Mouse (Mus musculus) embryonic facial prominence, embryonic 10.5 days (tissue): ENCODE data around the gene Slc25a23. TPM values are rescaled to one million over a fixed set of nuclear protein-coding genes. Genes with fewer than 3 reads are reported as not detected.

Source experiments
- DNase-seq: peaks from one replicate; pipeline ENCODE4 v3.0.0-alpha.2; 2017; ENCODE audit warnings: low spot score
- H3K27ac ChIP-seq: fragments of 300-500 bp; sonication (generic); replicated peaks from 2 replicates; pipeline ENCODE4 v1.5.1; 2016; ENCODE audit warnings: mild to moderate bottlenecking
- H3K27me3 ChIP-seq: fragments of 300-500 bp; sonication (generic); replicated peaks from 2 replicates; pipeline ENCODE4 v1.6.1; 2016; ENCODE audit warnings: low read depth, mild to moderate bottlenecking; ENCODE audit not compliant: poor library complexity, severe bottlenecking
- H3K36me3 ChIP-seq: fragments of 300-500 bp; sonication (generic); replicated peaks from 2 replicates; pipeline ENCODE4 v1.6.1; 2016; ENCODE audit warnings: mild to moderate bottlenecking, moderate library complexity
- H3K4me1 ChIP-seq: fragments of 300-500 bp; sonication (generic); 2 replicates; pipeline ENCODE4 v1.6.1; 2016
- H3K4me3 ChIP-seq: fragments of 300-500 bp; sonication (generic); 2 replicates; pipeline ENCODE4 v1.5.1; 2016; ENCODE audit warnings: mild to moderate bottlenecking, moderate library complexity
- H3K9me3 ChIP-seq: fragments of 300-500 bp; sonication (generic); 2 replicates; pipeline ENCODE4 v1.6.1; 2016; ENCODE audit warnings: mild to moderate bottlenecking
- WGBS: fragments of 180-500 bp; shearing (Covaris S2); methylation state at CpG from one replicate; pipeline ENCODE4 v1.1.7; 2016; 5-methylcytosine and 5-hydroxymethylcytosine counted together
- polyA plus RNA-seq: library from polyadenylated mRNA; unstranded; fragments of >200 nt; fragmentation: Nextera tagmentation; extraction: Ambion mirVana; gene quantifications from 2 replicates; pipeline ENCODE4 v1.2.1, GENCODE M21; 2016

Gene Slc25a23
- polyA plus RNA-seq, 1 experiment from 2014 or later: 7.0 TPM

DNA sequence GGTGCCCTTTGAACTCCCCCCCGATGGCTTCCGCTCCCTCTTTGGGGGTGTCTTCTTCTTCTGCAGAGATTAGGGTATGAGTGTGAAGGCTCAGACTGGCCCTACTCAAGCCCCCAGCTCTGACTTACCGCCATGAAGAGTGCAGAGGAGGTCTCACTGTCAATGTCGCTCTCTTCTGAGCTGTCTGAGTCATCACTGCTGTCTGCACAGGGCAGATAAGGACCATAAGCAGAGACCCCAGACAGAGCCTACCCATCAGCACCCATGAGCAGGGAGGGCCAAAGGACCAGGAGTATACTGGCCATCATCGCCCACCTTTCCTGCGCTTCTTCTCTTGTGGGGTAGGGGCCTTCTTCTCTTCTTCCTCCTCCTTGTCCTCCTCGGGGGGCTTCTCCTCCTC is 55.7 kb downstream of the Slc25a23 start:
- 89% methylated on average over 7 of the region's 7 CpGs for WGBS
- Histone ChIP-seq H3K4me1 (no peaks in the 10 kb centered on the region), H3K27me3 (no peaks in the 10 kb centered on the region), H3K36me3 (peaks cover 97% of the 10 kb centered on the region), H3K4me3 (no peak overlapping the region), H3K9me3 (no peaks in the 10 kb centered on the region), H3K27ac (no peak overlapping the region)
- no peak for DNase-seq

- Histone ChIP-seq H3K4me3 (no peak overlapping the region), H3K9me3 (no peaks in the 10 kb centered on the region), H3K27me3 (no peaks in the 10 kb centered on the region), H3K4me1 (peaks cover 15% of the 10 kb centered on the region), H3K36me3 (peaks cover 84% of the 10 kb centered on the region), H3K27ac (no peak overlapping the region)
- no peak for DNase-seq
- 81% methylated on average over 8 of the region's 8 CpGs for WGBS
Observed at GRCm38 (mm10) chr17:57001228-57001627, 58.4 kb downstream of the Slc25a23 start.

DNA sequence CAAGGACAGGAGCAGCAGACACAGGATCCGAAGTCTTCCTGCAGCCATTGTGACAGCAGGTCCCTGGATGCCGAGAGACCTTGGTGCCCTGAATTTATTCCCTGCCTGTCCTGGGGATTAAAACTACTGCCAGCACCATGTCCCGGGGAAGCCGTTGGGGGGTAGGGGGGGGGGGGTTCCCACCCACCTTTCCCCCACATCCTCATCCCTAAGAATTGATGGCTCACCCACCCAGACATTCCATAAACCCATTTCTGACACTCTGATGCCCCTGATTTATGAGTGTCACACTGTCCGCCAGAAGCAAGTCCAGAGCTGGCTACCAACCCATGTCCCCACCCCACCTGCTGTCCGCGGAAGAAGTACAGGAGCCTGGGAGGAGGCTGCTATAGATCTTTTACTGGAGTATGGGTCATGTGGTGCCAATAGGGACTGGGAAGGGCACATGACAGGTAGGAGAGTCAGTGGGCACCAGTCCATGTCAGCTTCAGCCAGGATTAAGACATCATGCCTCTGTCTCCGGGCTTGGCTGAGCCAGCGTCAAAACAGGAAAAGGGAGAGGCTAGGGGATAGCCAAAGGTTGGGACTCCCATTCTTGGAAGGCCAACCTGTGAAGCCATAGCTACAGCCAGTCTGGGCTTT is 59.6 kb downstream of the Slc25a23 start, which contains the start of gene Pspn:
TSS of gene Pspn (minus strand) at position 51 of the 642 bp plus-strand sequence.
- Histone ChIP-seq H3K36me3 (peaks cover 84% of the 10 kb centered on the region), H3K9me3 (no peaks in the 10 kb centered on the region), H3K4me3 (no peak within 1 kb of the TSS), H3K27ac (no peak within 1 kb of the TSS), H3K27me3 (no peaks in the 10 kb centered on the region), H3K4me1 (peaks cover 15% of the 10 kb centered on the region)
- no peak for DNase-seq
- WGBS: 86% methylated on average over 9 of the region's 9 CpGs

DNA sequence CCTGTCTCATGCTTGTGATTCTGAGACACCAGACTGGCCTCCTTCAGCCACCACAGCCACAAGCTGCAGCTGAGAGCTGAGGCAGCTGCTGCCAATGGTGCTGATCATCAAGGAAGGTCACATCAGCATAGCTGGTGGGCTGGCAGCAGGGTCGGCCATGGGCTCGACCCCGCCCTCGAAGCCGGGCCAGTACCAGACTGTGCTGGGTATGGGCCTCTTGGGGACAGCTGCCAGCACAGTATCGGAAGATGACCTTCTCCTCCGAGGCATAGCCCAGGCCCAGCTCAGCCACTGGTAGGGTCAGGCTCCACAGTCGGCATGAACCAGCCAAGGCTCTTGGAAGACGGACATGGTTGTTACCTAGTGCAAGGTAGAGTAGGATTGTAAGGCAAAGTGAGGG is 60.2 kb downstream of the Slc25a23 start:
- Histone ChIP-seq H3K36me3 (peaks cover 84% of the 10 kb centered on the region), H3K27ac (no peak overlapping the region), H3K27me3 (no peaks in the 10 kb centered on the region), H3K4me3 (no peak overlapping the region), H3K4me1 (peaks cover 15% of the 10 kb centered on the region), H3K9me3 (no peaks in the 10 kb centered on the region)
- WGBS: 93% methylated on average over 9 of the region's 9 CpGs
- no peak for DNase-seq

GRCm38 (mm10) chr17:56997029-56997667 is 62.5 kb downstream of the Slc25a23 start, which contains the start of gene Alkbh7:
Alkbh7 (plus strand) TSS chr17:56997339.
- Histone ChIP-seq H3K36me3 (peaks cover 84% of the 10 kb centered on the region), H3K9me3 (no peaks in the 10 kb centered on the region), H3K4me3 (peak within 1 kb of the TSS; percentile 68), H3K27me3 (no peaks in the 10 kb centered on the region), H3K27ac (peak within 1 kb of the TSS; percentile 81), H3K4me1 (peaks cover 15% of the 10 kb centered on the region)
- DNase-seq: peak; percentile 96
- under 1% methylated on average over 38 of the region's 38 CpGs for WGBS

DNA sequence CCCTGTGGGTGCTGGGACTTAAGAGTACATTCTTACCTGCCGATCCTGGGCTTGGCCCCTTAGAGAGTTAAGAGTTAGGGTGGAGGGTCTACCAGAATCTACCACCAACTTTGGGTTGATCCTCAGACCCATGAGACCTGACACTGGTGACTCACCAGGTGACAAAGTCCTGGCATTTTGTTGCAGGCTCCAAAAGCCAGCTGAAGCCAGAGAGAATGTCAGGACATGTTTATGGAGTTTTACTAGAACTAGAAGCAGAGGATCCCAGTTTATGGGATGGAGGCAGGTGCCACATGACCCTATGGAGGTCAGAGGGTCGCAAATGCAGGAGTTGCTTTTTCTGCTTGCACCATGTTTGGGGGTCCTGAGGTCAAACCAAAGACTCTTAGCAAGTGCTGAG is 63.2 kb downstream of the Slc25a23 start:
- no peak overlapping the region for H3K27ac ChIP-seq
- WGBS: 75% methylated on average over 2 of the region's 2 CpGs
- peaks cover 19% of the 10 kb centered on the region for H3K4me1 ChIP-seq
- H3K4me3 ChIP-seq: peak overlapping the region; percentile 68
- no peaks in the 10 kb centered on the region for H3K27me3 ChIP-seq
- no peaks in the 10 kb centered on the region for H3K9me3 ChIP-seq
- peaks cover 85% of the 10 kb centered on the region for H3K36me3 ChIP-seq
- no peak for DNase-seq

- DNase-seq: no peak
- Histone ChIP-seq H3K9me3 (no peaks in the 10 kb centered on the region), H3K36me3 (peaks cover 76% of the 10 kb centered on the region), H3K27me3 (no peaks in the 10 kb centered on the region), H3K4me3 (no peak overlapping the region), H3K27ac (no peak overlapping the region), H3K4me1 (peaks cover 26% of the 10 kb centered on the region)
- WGBS: 90% methylated on average over 8 of the region's 8 CpGs
Observed at GRCm38 (mm10) chr17:56995046-56995445, 64.6 kb downstream of the Slc25a23 start.

Other genes starting within 250 kb of the Slc25a23 start
- gene Rfx2, start 228.8 kb downstream of the Slc25a23 start, polyA plus RNA-seq: 4.0 and 5.3 TPM in 2 replicates
- gene Acsbg2, start 185.4 kb downstream of the Slc25a23 start, polyA plus RNA-seq: not detected in 2 replicates
- 0.44 and 0.52 TPM in 2 replicates for gene 1700061G19Rik, start 184.4 kb downstream of the Slc25a23 start, polyA plus RNA-seq
- 70.9 and 73.1 TPM in 2 replicates for gene Mllt1, start 124.4 kb downstream of the Slc25a23 start, polyA plus RNA-seq
- gene Acer1, start 77.7 kb downstream of the Slc25a23 start, polyA plus RNA-seq: not detected in 2 replicates
- gene Clpp, start 69.6 kb downstream of the Slc25a23 start, polyA plus RNA-seq: 191 and 192 TPM in 2 replicates
- 42.5 and 45.1 TPM in 2 replicates for gene Alkbh7, start 62.5 kb downstream of the Slc25a23 start, polyA plus RNA-seq
- gene Pspn, start 59.8 kb downstream of the Slc25a23 start, polyA plus RNA-seq: 0.60 and 1.1 TPM in 2 replicates
- 78.7 and 80.7 TPM in 2 replicates for gene Gtf2f1, start 48.6 kb downstream of the Slc25a23 start, polyA plus RNA-seq
- 0.25 and 0.54 TPM in 2 replicates for gene Gm17949, start 48.4 kb downstream of the Slc25a23 start, polyA plus RNA-seq
- gene Khsrp, start 28.3 kb downstream of the Slc25a23 start, polyA plus RNA-seq: 53.9 and 55.1 TPM in 2 replicates
- gene Slc25a41, start 18.2 kb downstream of the Slc25a23 start, polyA plus RNA-seq: 0.12 TPM in 1 of 2 replicates, not detected in the other
- gene Crb3, start 758 bp downstream of the Slc25a23 start, polyA plus RNA-seq: 7.2 and 8.0 TPM in 2 replicates
- 2.0 and 2.8 TPM in 2 replicates for gene Dennd1c, start 18.7 kb upstream of the Slc25a23 start, polyA plus RNA-seq
- gene Tubb4a, start 27.9 kb upstream of the Slc25a23 start, polyA plus RNA-seq: 34.4 and 35.5 TPM in 2 replicates
- 8.0 and 8.8 TPM in 2 replicates for gene Tnfsf9, start 45.5 kb upstream of the Slc25a23 start, polyA plus RNA-seq
- not detected in 2 replicates for gene Cd70, start 89.9 kb upstream of the Slc25a23 start, polyA plus RNA-seq
- 0.08 TPM in 1 of 2 replicates, not detected in the other for gene Tnfsf14, start 134.3 kb upstream of the Slc25a23 start, polyA plus RNA-seq
- 0.30 and 0.32 TPM in 2 replicates for gene C3, start 168.3 kb upstream of the Slc25a23 start, polyA plus RNA-seq
- gene Gpr108, start 188.6 kb upstream of the Slc25a23 start, polyA plus RNA-seq: 24.9 and 25.7 TPM in 2 replicates
- gene Trip10, start 189.6 kb upstream of the Slc25a23 start, polyA plus RNA-seq: 37.4 and 42.2 TPM in 2 replicates
- 1.4 and 1.6 TPM in 2 replicates for gene Vav1, start 219.2 kb upstream of the Slc25a23 start, polyA plus RNA-seq